Comparison of ENCODE assay signal across 18 mouse cellular contexts in the genomic region with DNA sequence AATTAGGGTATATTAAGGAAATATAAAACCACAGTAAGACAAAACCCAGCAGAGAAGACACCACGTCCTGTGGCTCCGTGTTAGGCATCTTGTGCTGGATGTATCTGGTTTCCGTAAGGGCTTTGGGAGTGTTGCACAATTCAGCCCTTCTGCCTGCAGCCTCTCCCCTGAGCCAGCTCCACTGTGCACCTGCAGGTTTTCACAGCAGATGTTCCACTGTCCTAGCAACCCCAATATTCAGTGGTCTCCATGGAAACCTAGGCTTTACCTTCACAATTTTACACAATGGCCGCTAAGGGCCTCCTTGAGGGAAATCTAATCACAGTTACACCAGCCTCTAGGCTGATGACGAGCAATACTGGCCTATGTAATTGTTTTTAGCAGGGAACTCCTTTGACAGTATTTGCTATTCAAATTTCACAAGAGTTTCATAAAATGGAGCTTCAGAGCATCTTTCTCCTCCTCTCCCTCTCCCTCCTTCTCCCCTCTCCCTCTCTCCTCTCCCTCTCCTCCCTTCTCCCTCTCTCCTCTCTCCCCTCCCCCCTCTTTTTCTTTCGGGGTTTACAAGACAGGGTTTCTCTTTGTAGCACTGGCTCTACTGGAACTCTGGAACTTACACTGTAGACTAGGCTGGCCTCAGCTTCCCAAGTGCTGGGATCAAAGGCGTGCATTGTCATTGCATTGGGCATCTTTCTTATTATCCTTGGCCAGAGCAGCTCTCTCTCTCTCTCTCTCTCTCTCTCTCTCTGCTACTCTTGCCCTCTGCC. TPM values are rescaled to one million over a fixed set of nuclear protein-coding genes. Genes with fewer than 3 reads are reported as not detected.
A peak's percentile ranks its signal among the peaks of the same experiment; 100 is the strongest.
DNase-seq lines count a peak whose midpoint lies in the region; ATAC-seq and TF ChIP-seq lines count a peak whose summit lies in the region.
"Had no signal": no experiment of that assay in that cellular context is flagged by ENCODE, and none has a peak within 500 bp of the region (broad histone marks: within the 10 kb centered on the region; RNA-seq: fewer than 3 reads in every experiment).

No protein-coding gene starts in this region.

- no peak overlapping the region for H3K4me3 ChIP-seq in hindbrain, embryonic 13.5 days
- no peak overlapping the region for H3K4me3 ChIP-seq in hindbrain, embryonic 10.5 days
- no peak overlapping the region for H3K4me3 ChIP-seq in embryonic facial prominence, embryonic 14.5 days (ENCODE audit: low read depth, low read length)
- no peak overlapping the region for H3K4me3 ChIP-seq in hindbrain, postnatal 0 days (ENCODE audit: low read length)
- no peak overlapping the region for H3K4me3 ChIP-seq in neural tube, embryonic 14.5 days (ENCODE audit: low read depth, low read length)
- H3K4me3 ChIP-seq: intestine, embryonic 15.5 days; layer of hippocampus, adult 2 months; limb, embryonic 12.5 days had no signal

- no peak for DNase-seq in hindbrain, embryonic 10.5 days (ENCODE audit: low spot score)
- DNase-seq in embryonic facial prominence, embryonic 14.5 days (ENCODE audit: low spot score) = peak; percentile 2
- DNase-seq in hindbrain, postnatal 0 days (ENCODE audit: low spot score) = peak; percentile 30
- DNase-seq in cerebellum, postnatal 36 days = no peak
- DNase-seq in adrenal gland, postnatal 4 days (ENCODE audit: low spot score in 2 of 2) = no peak
- DNase-seq in liver = no peak
- DNase-seq: B cell, adult 2 months; cerebellum, adult 8-10 months; embryo, embryonic 11 days; heart, postnatal 10 days; lung, postnatal 36 days; thymus, postnatal 25 days had no signal

- no peak for TF ChIP-seq CTCF in hindbrain, postnatal 0 days (IDR thresholded peaks at IDR 0.05; ENCODE audit: low read depth)

- peaks cover 3% of the 10 kb centered on the region; the same call in 1 of the 2 replicates for H3K27me3 ChIP-seq in hindbrain, embryonic 13.5 days
- H3K27me3 ChIP-seq in hindbrain, embryonic 10.5 days (ENCODE audit: insufficient read depth, poor library complexity, severe bottlenecking) = peaks cover 8% of the 10 kb centered on the region
- no peaks in the 10 kb centered on the region for H3K27me3 ChIP-seq in embryonic facial prominence, embryonic 14.5 days (replicated peaks; ENCODE audit: control insufficient read depth, insufficient read depth, low read length)
- H3K27me3 ChIP-seq in hindbrain, postnatal 0 days (ENCODE audit: insufficient read depth, low read length) = no peaks in the 10 kb centered on the region
- H3K27me3 ChIP-seq in neural tube, embryonic 14.5 days (ENCODE audit: control insufficient read depth, insufficient read depth, low read length) = no peaks in the 10 kb centered on the region
- H3K27me3 ChIP-seq: intestine, embryonic 15.5 days had no signal

- H3K4me1 ChIP-seq in hindbrain, embryonic 13.5 days (replicated peaks) = no peaks in the 10 kb centered on the region
- H3K4me1 ChIP-seq in hindbrain, embryonic 10.5 days (replicated peaks) = no peaks in the 10 kb centered on the region
- H3K4me1 ChIP-seq in embryonic facial prominence, embryonic 14.5 days (ENCODE audit: control insufficient read depth, insufficient read depth, low read length) = no peaks in the 10 kb centered on the region
- no peaks in the 10 kb centered on the region for H3K4me1 ChIP-seq in hindbrain, postnatal 0 days (ENCODE audit: insufficient read depth, low read length)
- H3K4me1 ChIP-seq in neural tube, embryonic 14.5 days (ENCODE audit: control insufficient read depth, insufficient read depth, low read length) = no peaks in the 10 kb centered on the region
- H3K4me1 ChIP-seq: intestine, embryonic 15.5 days; limb, embryonic 12.5 days had no signal

- no peaks in the 10 kb centered on the region for H3K9me3 ChIP-seq in hindbrain, embryonic 13.5 days
- H3K9me3 ChIP-seq in hindbrain, embryonic 10.5 days = no peaks in the 10 kb centered on the region
- H3K9me3 ChIP-seq in embryonic facial prominence, embryonic 14.5 days (ENCODE audit: control insufficient read depth, low read length) = no peaks in the 10 kb centered on the region
- no peaks in the 10 kb centered on the region for H3K9me3 ChIP-seq in hindbrain, postnatal 0 days (ENCODE audit: low read length)
- H3K9me3 ChIP-seq in neural tube, embryonic 14.5 days (ENCODE audit: control insufficient read depth, low read length) = no peaks in the 10 kb centered on the region
- H3K9me3 ChIP-seq: intestine, embryonic 15.5 days; limb, embryonic 12.5 days had no signal

- no peaks in the 10 kb centered on the region for H3K36me3 ChIP-seq in hindbrain, embryonic 13.5 days
- H3K36me3 ChIP-seq in hindbrain, embryonic 10.5 days = no peaks in the 10 kb centered on the region
- no peaks in the 10 kb centered on the region for H3K36me3 ChIP-seq in embryonic facial prominence, embryonic 14.5 days (ENCODE audit: control insufficient read depth, insufficient read depth, low read length)
- H3K36me3 ChIP-seq in hindbrain, postnatal 0 days (ENCODE audit: insufficient read depth, low read length) = no peaks in the 10 kb centered on the region
- H3K36me3 ChIP-seq in neural tube, embryonic 14.5 days (ENCODE audit: control insufficient read depth, insufficient read depth, low read length) = no peaks in the 10 kb centered on the region
- H3K36me3 ChIP-seq: intestine, embryonic 15.5 days; limb, embryonic 12.5 days had no signal

- peak overlapping the region; percentile 70 for H3K27ac ChIP-seq in hindbrain, embryonic 13.5 days
- no peak overlapping the region for H3K27ac ChIP-seq in hindbrain, embryonic 10.5 days
- H3K27ac ChIP-seq in embryonic facial prominence, embryonic 14.5 days (replicated peaks; ENCODE audit: low read depth, low read length) = no peak overlapping the region
- peak overlapping the region; percentile 48; the same call in 1 of the 2 replicates for H3K27ac ChIP-seq in hindbrain, postnatal 0 days
- H3K27ac ChIP-seq in neural tube, embryonic 14.5 days (ENCODE audit: low read depth, low read length) = peak overlapping the region; percentile 34
- H3K27ac ChIP-seq: intestine, embryonic 15.5 days; layer of hippocampus, adult 2 months; limb, embryonic 12.5 days; stomach, postnatal 0 days had no signal

- no peak overlapping the region for H3K9ac ChIP-seq in hindbrain, embryonic 13.5 days
- H3K9ac ChIP-seq in embryonic facial prominence, embryonic 14.5 days (ENCODE audit: low read depth, low read length) = no peak overlapping the region
- no peak overlapping the region for H3K9ac ChIP-seq in hindbrain, postnatal 0 days (replicated peaks; ENCODE audit: low read length)
- H3K9ac ChIP-seq in neural tube, embryonic 14.5 days (replicated peaks; ENCODE audit: low read depth, low read length) = no peak overlapping the region
- H3K9ac ChIP-seq: intestine, embryonic 15.5 days; limb, embryonic 12.5 days had no signal

- no peak overlapping the region for H3K4me2 ChIP-seq in hindbrain, embryonic 13.5 days
- no peak overlapping the region for H3K4me2 ChIP-seq in embryonic facial prominence, embryonic 14.5 days (ENCODE audit: low read depth, low read length)
- H3K4me2 ChIP-seq in hindbrain, postnatal 0 days (ENCODE audit: low read depth, low read length) = no peak overlapping the region
- H3K4me2 ChIP-seq in neural tube, embryonic 14.5 days (ENCODE audit: low read depth, low read length) = no peak overlapping the region
- H3K4me2 ChIP-seq: intestine, embryonic 15.5 days; limb, embryonic 12.5 days had no signal

- 48% methylated on average over 7 of the region's 7 CpGs for WGBS in hindbrain, embryonic 13.5 days
- 71% methylated on average over 7 of the region's 7 CpGs for WGBS in hindbrain, embryonic 10.5 days
- WGBS in embryonic facial prominence, embryonic 14.5 days = 52% methylated on average over 7 of the region's 7 CpGs
- WGBS in hindbrain, postnatal 0 days = 52% methylated on average over 7 of the region's 7 CpGs
- WGBS in neural tube, embryonic 14.5 days = 37% methylated on average over 7 of the region's 7 CpGs

- ATAC-seq in hindbrain, embryonic 13.5 days (ENCODE audit: low FRiP score) = peak; percentile 87
- peak; percentile 80 for ATAC-seq in embryonic facial prominence, embryonic 14.5 days (ENCODE audit: low read depth)
- peak; percentile 91 for ATAC-seq in hindbrain, postnatal 0 days
- peak; percentile 92 for ATAC-seq in neural tube, embryonic 14.5 days (ENCODE audit: low read depth)
- ATAC-seq: intestine, embryonic 15.5 days had no signal

RNA-seq across cellular contexts. Expression of gene Tsr2, which starts 11.1 kb away (rescaled TPM):
- polyA plus RNA-seq in hindbrain, embryonic 13.5 days (2015; fragmentation: Nextera tagmentation; extraction: Ambion mirVana) = 31.6 and 33.3 TPM in 2 replicates
- 46.1 and 48.7 TPM in 2 replicates for polyA plus RNA-seq in hindbrain, embryonic 10.5 days (2016; fragmentation: Nextera tagmentation; extraction: Ambion mirVana)
- 35.8 and 38.3 TPM in 2 replicates for polyA plus RNA-seq in embryonic facial prominence, embryonic 14.5 days (2014; fragmentation: Nextera tagmentation; extraction: Ambion mirVana)
- 20.4 and 21.4 TPM in 2 replicates for total RNA-seq in hindbrain, postnatal 0 days (2014; rRNA removed)
- polyA plus RNA-seq in hindbrain, postnatal 0 days (2015; fragmentation: Nextera tagmentation; extraction: Ambion mirVana) = 38.6 and 41.4 TPM in 2 replicates
- 30.4 and 34.3 TPM in 2 replicates for polyA plus RNA-seq in neural tube, embryonic 14.5 days (2014; fragmentation: Nextera tagmentation; extraction: Ambion mirVana)
- total RNA-seq in adrenal gland, postnatal 4 days (2021) = 10 to 100 TPM; 34.6 to 37.8 TPM

Comparison
In these comparisons a context has a peak if more than half of its experiments do, and no peak if none do; other contexts are left out.
1. H3K27ac ChIP-seq: peak in hindbrain, embryonic 13.5 days (single experiment), hindbrain, postnatal 0 days (single experiment) and neural tube, embryonic 14.5 days (single experiment); none in hindbrain, embryonic 10.5 days (single experiment) and embryonic facial prominence, embryonic 14.5 days (single experiment).
2. DNase-seq: peak in embryonic facial prominence, embryonic 14.5 days (single experiment) and hindbrain, postnatal 0 days (single experiment); none in hindbrain, embryonic 10.5 days (single experiment), cerebellum, postnatal 36 days (0 of 2), adrenal gland, postnatal 4 days (0 of 2) and liver (single experiment).
3. Peak in every context shown above with its lines, with median percentiles within 50 percentile points of each other: ATAC-seq.